31 mouse cellular contexts compared by ENCODE assay signal in genomic region chr4:117148047-117148713, GRCm38 (mm10). TPM values are rescaled to one million over a fixed set of nuclear protein-coding genes. Genes with fewer than 3 reads are reported as not detected.
DNase-seq lines count a peak whose midpoint lies in the region; ATAC-seq lines count a peak whose summit lies in the region.
"Had no signal": no experiment of that assay in that cellular context is flagged by ENCODE, and none has a peak within 500 bp of the region (broad histone marks: within the 10 kb centered on the region; RNA-seq: fewer than 3 reads in every experiment).

No protein-coding gene starts in this region.

- peaks cover 50% of the 10 kb centered on the region for H3K36me3 ChIP-seq in heart, embryonic 10.5 days
- H3K36me3 ChIP-seq in midbrain, embryonic 12.5 days: peaks cover 41% of the 10 kb centered on the region
- peaks cover 21% of the 10 kb centered on the region for H3K36me3 ChIP-seq in midbrain, embryonic 16.5 days (ENCODE audit: control insufficient read depth, insufficient read depth, low read length)

- ATAC-seq in midbrain, embryonic 12.5 days (ENCODE audit: low FRiP score, low read depth): no peak
- no peak for ATAC-seq in midbrain, embryonic 16.5 days
- ATAC-seq: forebrain, postnatal 0 days; intestine, postnatal 0 days had no signal

- H3K27ac ChIP-seq in heart, embryonic 10.5 days: no peak overlapping the region
- 0 out of 2 replicates have a peak overlapping the region, but pooled peaks have one; percentile 7 for H3K27ac ChIP-seq in midbrain, embryonic 12.5 days (replicated peaks)
- H3K27ac ChIP-seq in midbrain, embryonic 16.5 days (ENCODE audit: low read length): no peak overlapping the region
- H3K27ac ChIP-seq: forebrain, embryonic 10.5 days; hindbrain, embryonic 12.5 days; layer of hippocampus, adult 2 months; left cerebral cortex, adult 2 months; lung, embryonic 15.5 days; midbrain, embryonic 10.5 days; neural tube, embryonic 13.5 days had no signal

- H3K4me3 ChIP-seq in heart, embryonic 10.5 days: no peak overlapping the region
- no peak overlapping the region for H3K4me3 ChIP-seq in midbrain, embryonic 12.5 days
- H3K4me3 ChIP-seq in midbrain, embryonic 16.5 days (ENCODE audit: low read depth, low read length): no peak overlapping the region
- H3K4me3 ChIP-seq: embryonic facial prominence, embryonic 12.5 days; forebrain, embryonic 10.5 days; hindbrain, embryonic 12.5 days; layer of hippocampus, adult 2 months; left cerebral cortex, adult 2 months; liver, embryonic 15.5 days; lung, embryonic 15.5 days; neural tube, embryonic 13.5 days had no signal

- intact Hi-C loops in left cerebral cortex, postnatal 4 days (cut with DNase I): no loop called here

- H3K9me3 ChIP-seq in heart, embryonic 10.5 days: no peaks in the 10 kb centered on the region
- H3K9me3 ChIP-seq in midbrain, embryonic 12.5 days: no peaks in the 10 kb centered on the region
- H3K9me3 ChIP-seq in midbrain, embryonic 16.5 days (replicated peaks; ENCODE audit: control insufficient read depth, low read length, poor library complexity, severe bottlenecking): no peaks in the 10 kb centered on the region
- H3K9me3 ChIP-seq: embryonic facial prominence, embryonic 12.5 days; forebrain, embryonic 10.5 days; hindbrain, embryonic 12.5 days; liver, embryonic 15.5 days; lung, embryonic 15.5 days; midbrain, embryonic 10.5 days; neural tube, embryonic 13.5 days had no signal

- H3K4me2 ChIP-seq in midbrain, embryonic 12.5 days (replicated peaks): no peak overlapping the region
- no peak overlapping the region for H3K4me2 ChIP-seq in midbrain, embryonic 16.5 days (ENCODE audit: low read length)
- H3K4me2 ChIP-seq: embryonic facial prominence, embryonic 12.5 days; heart, embryonic 11.5 days; hindbrain, embryonic 12.5 days; liver, embryonic 15.5 days; lung, embryonic 15.5 days; neural tube, embryonic 13.5 days had no signal

- DNase-seq in heart, embryonic 10.5 days (ENCODE audit: low spot score): peak; percentile 75
- DNase-seq in heart, adult 11 months: no peak
- peak; percentile 56 for DNase-seq in R1 (ENCODE audit: low read depth, low spot score)
- no peak for DNase-seq in left cerebral cortex, postnatal 4 days
- no peak for DNase-seq in thymus, postnatal 10 days (ENCODE audit: low spot score in 2 of 2)
- DNase-seq: adrenal gland, postnatal 10 days; cerebellum, adult 8-10 months; cerebellum, postnatal 36 days; forebrain, postnatal 0 days; gastrocnemius, postnatal 10 days; heart, postnatal 36 days; kidney, postnatal 36 days; liver had no signal

- WGBS in heart, embryonic 10.5 days: 85% methylated on average over 18 of the region's 18 CpGs
- WGBS in midbrain, embryonic 12.5 days: 88% methylated on average over 18 of the region's 18 CpGs
- 88% methylated on average over 18 of the region's 18 CpGs for WGBS in midbrain, embryonic 16.5 days

- peaks cover 10% of the 10 kb centered on the region; the same call in 1 of the 2 replicates for H3K4me1 ChIP-seq in heart, embryonic 10.5 days
- H3K4me1 ChIP-seq in midbrain, embryonic 12.5 days: peaks cover under 1% of the 10 kb centered on the region; the same call in 1 of the 2 replicates
- peaks cover 2% of the 10 kb centered on the region; the same call in 1 of the 2 replicates for H3K4me1 ChIP-seq in midbrain, embryonic 16.5 days (ENCODE audit: control insufficient read depth, insufficient read depth, low read length)
- H3K4me1 ChIP-seq: hindbrain, embryonic 12.5 days had no signal

- H3K27me3 ChIP-seq in heart, embryonic 10.5 days (ENCODE audit: insufficient read depth, poor library complexity, severe bottlenecking): no peaks in the 10 kb centered on the region
- H3K27me3 ChIP-seq in midbrain, embryonic 12.5 days: 0 out of 2 replicates have a peak, but pooled peaks cover 1% of the 10 kb centered on the region
- H3K27me3 ChIP-seq in midbrain, embryonic 16.5 days (ENCODE audit: control insufficient read depth, insufficient read depth, low read depth, low read length): no peaks in the 10 kb centered on the region
- H3K27me3 ChIP-seq: embryonic facial prominence, embryonic 12.5 days; hindbrain, embryonic 12.5 days; lung, embryonic 15.5 days; neural tube, embryonic 13.5 days had no signal

- no peak overlapping the region for H3K9ac ChIP-seq in midbrain, embryonic 12.5 days (replicated peaks)
- H3K9ac ChIP-seq in midbrain, embryonic 16.5 days (ENCODE audit: low read depth, low read length): no peak overlapping the region
- H3K9ac ChIP-seq: embryonic facial prominence, embryonic 12.5 days; forebrain, postnatal 0 days; hindbrain, embryonic 12.5 days; liver, embryonic 15.5 days; lung, embryonic 15.5 days; neural tube, embryonic 13.5 days had no signal

RNA-seq across cellular contexts. Expression of gene Rps8, which starts 7.9 kb away (rescaled TPM):
- 638 and 783 TPM in 2 replicates for polyA plus RNA-seq in heart, embryonic 10.5 days (2016; fragmentation: Nextera tagmentation; extraction: Ambion mirVana)
- 573 and 608 TPM in 2 replicates for polyA plus RNA-seq in midbrain, embryonic 12.5 days (2016; fragmentation: Nextera tagmentation; extraction: Ambion mirVana)
- 381 and 382 TPM in 2 replicates for polyA plus RNA-seq in midbrain, embryonic 16.5 days (2015; fragmentation: Nextera tagmentation; extraction: Ambion mirVana)
- total RNA-seq in left cerebral cortex, postnatal 4 days (2021): 100 to 1,000 TPM; 774 to 852 TPM

RNA-seq across cellular contexts. Expression of gene Plk3, which starts 14.4 kb away (rescaled TPM):
- 1.5 and 2.4 TPM in 2 replicates for polyA plus RNA-seq in heart, embryonic 10.5 days (2016; fragmentation: Nextera tagmentation; extraction: Ambion mirVana)
- polyA plus RNA-seq in midbrain, embryonic 12.5 days (2016; fragmentation: Nextera tagmentation; extraction: Ambion mirVana): 33.1 and 40.4 TPM in 2 replicates
- polyA plus RNA-seq in midbrain, embryonic 16.5 days (2015; fragmentation: Nextera tagmentation; extraction: Ambion mirVana): 18.7 TPM in 2 replicates
- 10 to 100 TPM; 19.4 to 21.4 TPM for total RNA-seq in left cerebral cortex, postnatal 4 days (2021)

RNA-seq across cellular contexts. Expression of gene Tctex1d4, which starts 21.6 kb away (rescaled TPM):
- polyA plus RNA-seq in heart, embryonic 10.5 days (2016; fragmentation: Nextera tagmentation; extraction: Ambion mirVana): not detected in 2 replicates
- polyA plus RNA-seq in midbrain, embryonic 12.5 days (2016; fragmentation: Nextera tagmentation; extraction: Ambion mirVana): not detected in 2 replicates
- polyA plus RNA-seq in midbrain, embryonic 16.5 days (2015; fragmentation: Nextera tagmentation; extraction: Ambion mirVana): 0.46 and 1.1 TPM in 2 replicates
- total RNA-seq in left cerebral cortex, postnatal 4 days (2021): under 1 TPM; 0.52 to 0.58 TPM
- total RNA-seq: adrenal gland, postnatal 10 days; gastrocnemius, postnatal 10 days; granulocyte monocyte progenitor cell, adult 5-6 weeks; heart, postnatal 36 days; left cerebral cortex, adult 2 months; left cerebral cortex, postnatal 25 days; megakaryocyte progenitor cell, adult 5-6 weeks had no signal
- polyA plus RNA-seq: embryonic facial prominence, embryonic 12.5 days; forebrain, embryonic 10.5 days; heart, embryonic 11.5 days; hindbrain, embryonic 12.5 days; kidney, embryonic 16.5 days; midbrain, embryonic 10.5 days; neural tube, embryonic 13.5 days; stomach, embryonic 14.5 days had no signal

RNA-seq across cellular contexts. Expression of gene Btbd19, which starts 22.7 kb away (rescaled TPM):
- polyA plus RNA-seq in heart, embryonic 10.5 days (2016; fragmentation: Nextera tagmentation; extraction: Ambion mirVana): 2.5 and 4.9 TPM in 2 replicates
- polyA plus RNA-seq in midbrain, embryonic 12.5 days (2016; fragmentation: Nextera tagmentation; extraction: Ambion mirVana): 3.8 and 4.2 TPM in 2 replicates
- 3.9 and 4.0 TPM in 2 replicates for polyA plus RNA-seq in midbrain, embryonic 16.5 days (2015; fragmentation: Nextera tagmentation; extraction: Ambion mirVana)
- 1 to 10 TPM; 8.0 to 8.4 TPM for total RNA-seq in left cerebral cortex, postnatal 4 days (2021)

RNA-seq across cellular contexts. Expression of gene Kif2c, which starts 34.3 kb away (rescaled TPM):
- 55.1 and 68.7 TPM in 2 replicates for polyA plus RNA-seq in heart, embryonic 10.5 days (2016; fragmentation: Nextera tagmentation; extraction: Ambion mirVana)
- 73.7 and 78.0 TPM in 2 replicates for polyA plus RNA-seq in midbrain, embryonic 12.5 days (2016; fragmentation: Nextera tagmentation; extraction: Ambion mirVana)
- 6.4 and 7.3 TPM in 2 replicates for polyA plus RNA-seq in midbrain, embryonic 16.5 days (2015; fragmentation: Nextera tagmentation; extraction: Ambion mirVana)
- 1 to 10 TPM; 4.0 to 5.0 TPM for total RNA-seq in left cerebral cortex, postnatal 4 days (2021)
- total RNA-seq: left cerebral cortex, adult 2 months had no signal

Comparison
In these comparisons a context has a peak if more than half of its experiments do, and no peak if none do; other contexts are left out.
1. DNase-seq: peak in heart, embryonic 10.5 days (single experiment) and R1 (single experiment); none in heart, adult 11 months (single experiment), left cerebral cortex, postnatal 4 days (single experiment) and thymus, postnatal 10 days (0 of 2).